Mouse (Mus musculus): ENCODE results near the gene Ipo5. TPM values are rescaled to one million over a fixed set of nuclear protein-coding genes. Genes with fewer than 3 reads are reported as not detected.

Gene Ipo5
- total RNA-seq, 1 experiment from 2014 or later = 184 TPM

GRCm38 (mm10) chr14:120968723-120969122 lies 57.7 kb downstream of the Ipo5 start:
- ATAC-seq (replicated peaks in 1 of 2; ENCODE audit: insufficient read depth in 1 of 2, low FRiP score in 2 of 2, low TSS enrichment in 1 of 2, low read depth in 1 of 2, poor library complexity in 2 of 2, severe bottlenecking in 2 of 2) = no peak

GRCm38 (mm10) chr14:120969673-120970072 lies 58.6 kb downstream of the Ipo5 start:
- no peak for ATAC-seq (replicated peaks in 1 of 2; ENCODE audit: insufficient read depth in 1 of 2, low FRiP score in 2 of 2, low TSS enrichment in 1 of 2, low read depth in 1 of 2, poor library complexity in 2 of 2, severe bottlenecking in 2 of 2)

GRCm38 (mm10) chr14:120970637-120971036 lies 59.6 kb downstream of the Ipo5 start:
- ATAC-seq (replicated peaks in 1 of 2; ENCODE audit: insufficient read depth in 1 of 2, low FRiP score in 2 of 2, low TSS enrichment in 1 of 2, low read depth in 1 of 2, poor library complexity in 2 of 2, severe bottlenecking in 2 of 2) = no peak

- ATAC-seq (replicated peaks in 1 of 2; ENCODE audit: insufficient read depth in 1 of 2, low FRiP score in 2 of 2, low TSS enrichment in 1 of 2, low read depth in 1 of 2, poor library complexity in 2 of 2, severe bottlenecking in 2 of 2) = no peak
Observed at GRCm38 (mm10) chr14:120971313-120971712, 60.3 kb downstream of the Ipo5 start.

GRCm38 (mm10) chr14:120979559-120979958 lies 68.5 kb downstream of the Ipo5 start:
- ATAC-seq (replicated peaks in 1 of 2; ENCODE audit: insufficient read depth in 1 of 2, low FRiP score in 2 of 2, low TSS enrichment in 1 of 2, low read depth in 1 of 2, poor library complexity in 2 of 2, severe bottlenecking in 2 of 2) = no peak

- ATAC-seq (replicated peaks in 1 of 2; ENCODE audit: insufficient read depth in 1 of 2, low FRiP score in 2 of 2, low TSS enrichment in 1 of 2, low read depth in 1 of 2, poor library complexity in 2 of 2, severe bottlenecking in 2 of 2) = no peak
Observed at GRCm38 (mm10) chr14:120989126-120989525, 78.1 kb downstream of the Ipo5 start.

Other genes starting within 250 kb of the Ipo5 start
- 0.60 and 1.6 TPM in 2 replicates for gene Farp1, start 124.0 kb downstream of the Ipo5 start, total RNA-seq (2017)